Comparison of ENCODE assay signal across 9 mouse cellular contexts in the genomic region with DNA sequence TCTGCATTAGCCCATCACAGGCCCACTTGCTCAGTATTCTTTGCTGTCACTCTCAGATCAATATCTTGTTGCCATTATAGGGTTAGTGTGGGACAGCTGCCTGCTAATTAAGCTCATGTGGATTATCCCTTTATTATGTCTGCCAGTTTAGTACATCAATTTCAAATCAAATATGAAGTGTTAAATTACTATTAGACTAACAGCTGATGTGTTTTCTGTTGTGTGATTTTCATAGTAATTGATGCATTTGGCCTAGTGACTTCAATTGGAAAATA. TPM values are rescaled to one million over a fixed set of nuclear protein-coding genes. Genes with fewer than 3 reads are reported as not detected.
DNase-seq lines count a peak whose midpoint lies in the region; ATAC-seq and TF ChIP-seq lines count a peak whose summit lies in the region.
"Had no signal": no experiment of that assay in that cellular context is flagged by ENCODE, and none has a peak within 500 bp of the region (broad histone marks: within the 10 kb centered on the region; RNA-seq: fewer than 3 reads in every experiment).

No protein-coding gene starts in this region.

- H3K27me3 ChIP-seq in heart, embryonic 13.5 days (replicated peaks) = no peaks in the 10 kb centered on the region
- H3K27me3 ChIP-seq in lung, embryonic 14.5 days (ENCODE audit: insufficient read depth, low read length) = no peaks in the 10 kb centered on the region
- H3K27me3 ChIP-seq in embryonic facial prominence, embryonic 12.5 days = no peaks in the 10 kb centered on the region
- no peaks in the 10 kb centered on the region for H3K27me3 ChIP-seq in forebrain, postnatal 0 days (ENCODE audit: insufficient read depth, low read length)

- H3K4me3 ChIP-seq in heart, embryonic 13.5 days = no peak overlapping the region
- H3K4me3 ChIP-seq in lung, embryonic 14.5 days (ENCODE audit: low read depth, low read length) = no peak overlapping the region
- H3K4me3 ChIP-seq in embryonic facial prominence, embryonic 12.5 days = no peak overlapping the region
- no peak overlapping the region for H3K4me3 ChIP-seq in forebrain, postnatal 0 days (ENCODE audit: low read depth, low read length)
- H3K4me3 ChIP-seq: left cerebral cortex, adult 2 months had no signal

- H3K4me1 ChIP-seq in heart, embryonic 13.5 days = peaks cover 95% of the 10 kb centered on the region
- H3K4me1 ChIP-seq in lung, embryonic 14.5 days (ENCODE audit: insufficient read depth) = peaks cover 44% of the 10 kb centered on the region
- H3K4me1 ChIP-seq in embryonic facial prominence, embryonic 12.5 days = peaks cover 42% of the 10 kb centered on the region
- peaks cover 12% of the 10 kb centered on the region for H3K4me1 ChIP-seq in forebrain, postnatal 0 days (ENCODE audit: insufficient read depth)

- H3K27ac ChIP-seq in heart, embryonic 13.5 days (replicated peaks) = peak overlapping the region; percentile 90
- peak overlapping the region; percentile 77; the same call in 1 of the 2 replicates for H3K27ac ChIP-seq in lung, embryonic 14.5 days (ENCODE audit: low read depth)
- H3K27ac ChIP-seq in embryonic facial prominence, embryonic 12.5 days = peak overlapping the region; percentile 82
- no peak overlapping the region for H3K27ac ChIP-seq in forebrain, postnatal 0 days (ENCODE audit: low read depth, low read length)

- no peak for DNase-seq in heart, adult 18-20 months
- no peak for DNase-seq in lung, embryonic 14.5 days
- no peak for DNase-seq in lung, postnatal 10 days
- DNase-seq in forebrain, postnatal 0 days = no peak
- DNase-seq in layer of hippocampus, adult 9-11 months = no peak
- no peak for DNase-seq in layer of hippocampus, adult 11-12 months (ENCODE audit: low spot score)

- H3K9ac ChIP-seq in heart, embryonic 13.5 days = peak overlapping the region; percentile 71
- no peak overlapping the region for H3K9ac ChIP-seq in lung, embryonic 14.5 days
- H3K9ac ChIP-seq in embryonic facial prominence, embryonic 12.5 days = no peak overlapping the region
- H3K9ac ChIP-seq in forebrain, postnatal 0 days = no peak overlapping the region

- no peaks in the 10 kb centered on the region for H3K9me3 ChIP-seq in heart, embryonic 13.5 days
- H3K9me3 ChIP-seq in lung, embryonic 14.5 days (ENCODE audit: low read depth, low read length) = no peaks in the 10 kb centered on the region
- no peaks in the 10 kb centered on the region for H3K9me3 ChIP-seq in embryonic facial prominence, embryonic 12.5 days
- H3K9me3 ChIP-seq in forebrain, postnatal 0 days (ENCODE audit: low read length) = no peaks in the 10 kb centered on the region

- no peak for ATAC-seq in heart, embryonic 13.5 days (ENCODE audit: extremely low read depth, insufficient number of reproducible peaks, low FRiP score, low TSS enrichment)
- ATAC-seq in lung, embryonic 14.5 days (ENCODE audit: insufficient read depth) = no peak
- no peak for ATAC-seq in embryonic facial prominence, embryonic 12.5 days (ENCODE audit: insufficient number of reproducible peaks, insufficient read depth, low FRiP score, low TSS enrichment)
- ATAC-seq in forebrain, postnatal 0 days = peak; percentile 32; the same call in 1 of the 2 replicates

- TF ChIP-seq CTCF in lung, embryonic 14.5 days (IDR thresholded peaks at IDR 0.05; ENCODE audit: low read depth) = no peak
- no peak for TF ChIP-seq CTCF in forebrain, postnatal 0 days (IDR thresholded peaks at IDR 0.05; ENCODE audit: low read depth)

- peaks cover 28% of the 10 kb centered on the region for H3K36me3 ChIP-seq in heart, embryonic 13.5 days
- 0 out of 2 replicates have a peak, but pooled peaks cover 8% of the 10 kb centered on the region for H3K36me3 ChIP-seq in lung, embryonic 14.5 days (ENCODE audit: insufficient read depth)
- no peaks in the 10 kb centered on the region for H3K36me3 ChIP-seq in embryonic facial prominence, embryonic 12.5 days
- H3K36me3 ChIP-seq in forebrain, postnatal 0 days (ENCODE audit: insufficient read depth) = peaks cover 9% of the 10 kb centered on the region

- peak overlapping the region; percentile 50 for H3K4me2 ChIP-seq in heart, embryonic 13.5 days
- no peak overlapping the region for H3K4me2 ChIP-seq in lung, embryonic 14.5 days
- H3K4me2 ChIP-seq in embryonic facial prominence, embryonic 12.5 days (replicated peaks) = no peak overlapping the region
- H3K4me2 ChIP-seq in forebrain, postnatal 0 days (ENCODE audit: low read depth) = no peak overlapping the region

RNA-seq across cellular contexts. Expression of a gene that starts 25.5 kb away (rescaled TPM):
- polyA plus RNA-seq in heart, embryonic 13.5 days (2015; fragmentation: Nextera tagmentation; extraction: Ambion mirVana) = 18.5 and 18.6 TPM in 2 replicates
- 10 to 100 TPM; 61.3 to 70.5 TPM for total RNA-seq in heart, adult 18-20 months (2021)
- polyA plus RNA-seq in lung, embryonic 14.5 days (2014; fragmentation: Nextera tagmentation; extraction: Ambion mirVana) = 15.3 and 17.5 TPM in 2 replicates
- 8.4 and 9.8 TPM in 2 replicates for polyA plus RNA-seq in embryonic facial prominence, embryonic 12.5 days (2016; fragmentation: Nextera tagmentation; extraction: Ambion mirVana)
- total RNA-seq in forebrain, postnatal 0 days (2014; rRNA removed) = 93.6 and 94.7 TPM in 2 replicates
- polyA plus RNA-seq in forebrain, postnatal 0 days (2015; fragmentation: Nextera tagmentation; extraction: Ambion mirVana) = 16.0 and 25.2 TPM in 2 replicates
